Mouse (Mus musculus): ENCODE data around the gene Ptprd. TPM values are rescaled to one million over a fixed set of nuclear protein-coding genes. Genes with fewer than 3 reads are reported as not detected.

Ptprd gene
- polyA plus RNA-seq, 1 experiment: 104 TPM

DNA sequence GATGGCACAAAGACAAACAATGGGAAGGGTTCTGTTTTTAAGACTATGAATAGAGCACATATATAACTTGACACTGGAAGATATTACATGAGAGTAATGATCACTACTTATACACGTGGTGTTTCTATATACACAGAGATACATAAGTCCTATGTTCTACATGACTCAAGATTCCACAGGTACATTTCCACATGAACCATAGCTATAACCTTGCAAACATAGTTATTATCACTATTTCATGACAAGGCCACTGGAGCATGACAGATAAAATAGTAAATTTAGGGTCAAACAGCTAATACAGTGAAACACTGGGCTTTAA is 951.8 kb downstream of the Ptprd start:
- DNase-seq (ENCODE audit: extremely low spot score in 1 of 2, low spot score in 1 of 2): no peak

DNA sequence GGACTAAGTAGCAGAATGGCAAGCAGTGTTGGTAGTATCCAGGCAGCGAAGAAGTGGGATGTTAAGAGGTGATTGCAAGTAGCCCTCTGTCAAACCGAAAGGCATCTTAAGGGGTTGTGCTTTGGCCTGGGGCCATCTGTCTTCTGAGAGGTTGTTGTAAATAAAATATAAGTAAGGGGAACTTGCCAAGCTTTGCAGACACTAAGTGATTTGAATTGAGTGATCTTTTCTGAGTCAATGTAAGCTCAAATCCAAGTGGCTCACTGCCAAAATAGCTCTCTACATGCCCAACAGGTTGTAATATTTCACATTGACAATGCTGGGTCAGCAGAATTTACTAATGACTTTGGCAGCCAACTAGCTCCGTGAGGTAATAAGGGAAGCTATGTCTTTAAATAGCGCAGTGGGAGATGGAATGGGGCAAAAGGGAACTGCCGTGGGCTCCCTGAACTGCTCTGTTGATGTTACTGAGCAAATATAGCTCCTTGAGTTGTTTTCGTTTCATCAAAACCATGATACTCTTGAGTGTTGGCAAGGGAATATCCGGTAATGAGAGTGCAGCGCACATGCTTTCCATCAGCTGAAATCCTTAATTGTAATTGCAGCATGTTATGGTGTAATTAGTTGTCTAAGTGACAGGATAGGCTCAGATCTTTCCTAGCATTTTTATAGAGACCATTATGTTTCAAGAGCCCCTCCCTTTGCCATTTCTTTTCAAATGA is 952.4 kb downstream of the Ptprd start:
- peak in 1 of 2 experiments; percentile 22 for DNase-seq (ENCODE audit: extremely low spot score in 1 of 2, low spot score in 1 of 2)

DNA sequence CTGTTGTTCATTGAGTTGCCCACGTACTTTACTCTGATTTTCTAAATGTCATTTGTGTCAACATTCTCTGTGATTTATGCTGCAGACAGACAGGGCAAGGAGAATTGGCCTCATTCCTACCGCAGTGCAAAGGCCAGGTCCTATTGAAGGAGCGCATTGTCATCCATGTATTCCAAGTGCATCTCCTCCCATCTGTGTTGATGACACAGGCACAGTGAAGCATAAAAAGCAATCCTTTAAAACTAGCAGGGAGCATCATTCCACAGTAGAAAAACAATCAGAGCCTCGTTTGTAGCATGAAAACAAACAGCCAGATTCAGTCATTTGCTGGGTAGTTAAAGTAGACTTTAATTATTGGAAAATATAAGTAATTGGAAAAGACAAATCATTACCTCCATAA is 960.6 kb downstream of the Ptprd start:
- DNase-seq (ENCODE audit: extremely low spot score in 1 of 2, low spot score in 1 of 2): no peak

GRCm38 (mm10) chr4:77249801-77250200 is 962.0 kb downstream of the Ptprd start:
- no peak for DNase-seq (ENCODE audit: extremely low spot score in 1 of 2, low spot score in 1 of 2)

GRCm38 (mm10) chr4:77248918-77249317 is 962.8 kb downstream of the Ptprd start:
- DNase-seq (ENCODE audit: extremely low spot score in 1 of 2, low spot score in 1 of 2): no peak

DNA sequence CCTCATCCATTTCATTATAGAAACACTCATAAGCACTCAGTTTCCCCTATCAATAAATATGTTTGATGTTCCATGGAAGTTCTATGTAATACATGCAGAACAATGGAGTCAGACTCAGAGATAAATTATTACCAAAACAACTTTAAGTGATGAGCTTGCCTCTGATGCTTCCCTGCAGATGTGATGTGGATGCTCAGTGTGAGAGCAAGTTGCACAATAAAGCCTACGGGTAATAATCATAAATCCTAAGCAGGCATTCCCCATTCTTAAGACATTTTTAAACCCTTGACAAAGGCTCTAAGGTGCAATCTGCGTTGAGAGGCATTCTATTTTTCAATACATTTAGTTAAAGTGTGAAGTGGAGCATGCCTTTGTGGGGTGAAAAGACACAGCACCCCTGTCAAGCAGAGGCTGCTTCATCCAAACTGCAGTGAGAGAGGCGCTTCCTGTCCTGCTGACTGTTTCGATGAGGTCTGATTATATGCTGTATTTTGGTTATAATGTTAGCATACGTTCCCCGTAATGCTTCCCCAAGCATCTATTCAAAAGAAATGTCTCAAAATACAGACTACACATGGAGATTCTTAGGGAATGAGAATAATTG is 969.8 kb downstream of the Ptprd start:
- DNase-seq (ENCODE audit: extremely low spot score in 1 of 2, low spot score in 1 of 2): no peak

DNA sequence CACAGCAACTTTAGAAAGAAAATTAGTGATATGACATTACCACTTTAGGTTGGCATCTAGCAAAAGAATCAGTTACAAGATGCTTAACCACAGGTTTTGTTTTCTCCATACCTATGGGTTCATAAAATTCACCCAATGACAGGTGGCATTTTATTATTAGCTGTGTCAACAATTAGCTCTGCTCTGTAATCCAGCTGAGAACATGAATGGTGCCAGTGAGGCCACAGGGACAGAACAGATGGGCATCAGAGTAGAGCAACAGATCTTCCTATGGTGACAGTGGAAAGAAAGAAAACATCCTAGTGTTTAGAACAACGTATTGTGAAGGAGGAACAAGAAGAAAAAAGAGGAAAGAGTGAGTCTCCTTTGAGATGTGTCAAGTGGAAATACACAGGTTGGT is 973.6 kb downstream of the Ptprd start:
- DNase-seq (ENCODE audit: extremely low spot score in 1 of 2, low spot score in 1 of 2): no peak

- no peak for DNase-seq (ENCODE audit: extremely low spot score in 1 of 2, low spot score in 1 of 2)
Measured at GRCm38 (mm10) chr4:77233243-77233642, 978.5 kb downstream of the Ptprd start.

- no peak for DNase-seq (ENCODE audit: extremely low spot score in 1 of 2, low spot score in 1 of 2)
Measured at GRCm38 (mm10) chr4:77168866-77169265, 1042.9 kb downstream of the Ptprd start.

GRCm38 (mm10) chr4:77157601-77158000 is 1054.2 kb downstream of the Ptprd start:
- DNase-seq (ENCODE audit: extremely low spot score in 1 of 2, low spot score in 1 of 2): no peak

DNA sequence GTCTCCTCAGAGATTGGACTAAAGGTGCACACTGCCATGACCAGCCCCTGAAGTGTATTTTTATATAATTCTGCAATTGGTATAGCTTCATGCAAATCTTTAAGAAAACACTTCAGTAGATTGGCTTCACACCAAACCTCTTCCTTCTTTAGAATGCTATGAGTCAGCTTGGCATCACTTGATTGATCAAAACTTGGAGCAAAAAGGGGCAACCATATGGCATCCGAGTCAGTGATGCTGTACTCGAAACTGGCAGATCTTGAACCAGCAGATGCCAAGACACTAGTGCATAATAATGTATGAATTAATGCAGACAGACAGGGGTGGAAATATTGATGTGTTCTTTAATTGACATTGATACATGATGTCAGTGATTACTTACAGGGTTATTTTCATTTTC is 1056.2 kb downstream of the Ptprd start:
- DNase-seq (ENCODE audit: extremely low spot score in 1 of 2, low spot score in 1 of 2): peak; percentile 55 to 80

DNA sequence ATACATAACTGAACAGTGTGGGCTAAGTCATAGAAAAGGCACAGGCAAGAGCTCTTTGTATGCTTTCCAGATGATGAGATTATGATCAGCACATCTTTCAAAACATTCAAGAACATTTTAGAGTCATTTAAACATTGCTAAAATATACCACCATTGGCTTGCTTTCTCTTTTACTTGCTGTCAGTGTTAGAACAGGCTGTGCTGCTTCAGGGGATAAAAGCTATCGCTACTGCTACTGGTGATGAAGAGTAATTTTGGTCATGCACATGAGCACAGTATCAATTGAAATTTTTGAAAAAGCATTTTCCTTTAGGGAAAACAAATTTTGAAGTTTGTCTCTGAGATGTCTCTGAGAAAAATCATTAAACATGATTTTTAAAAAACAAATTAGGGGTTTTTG is 1056.7 kb downstream of the Ptprd start:
- DNase-seq (ENCODE audit: extremely low spot score in 1 of 2, low spot score in 1 of 2): peak in 1 of 2 experiments; percentile 13

GRCm38 (mm10) chr4:77124852-77125251 is 1086.9 kb downstream of the Ptprd start:
- DNase-seq (ENCODE audit: extremely low spot score in 1 of 2, low spot score in 1 of 2): no peak

DNA sequence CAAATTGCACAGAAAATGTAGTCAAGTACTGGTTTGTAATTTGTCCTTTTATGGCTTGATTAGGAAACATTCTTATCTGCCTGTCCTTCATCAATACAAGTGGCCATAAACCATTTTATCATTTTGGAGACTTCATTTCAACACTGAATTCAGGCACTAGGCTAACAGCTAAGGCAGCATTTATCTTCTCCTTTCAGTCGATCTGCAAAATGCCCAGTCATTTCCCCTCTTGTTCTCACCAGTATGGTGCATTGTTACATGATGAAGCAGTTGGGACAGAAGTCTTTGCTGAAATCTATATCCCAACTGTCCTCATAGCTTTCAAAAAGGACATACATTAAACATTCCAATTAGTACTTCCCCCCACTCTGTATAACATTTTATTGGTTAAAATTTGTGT is 1100.9 kb downstream of the Ptprd start:
- no peak for DNase-seq (ENCODE audit: extremely low spot score in 1 of 2, low spot score in 1 of 2)

- no peak for DNase-seq (ENCODE audit: extremely low spot score in 1 of 2, low spot score in 1 of 2)
Measured at GRCm38 (mm10) chr4:77107291-77107690, 1104.5 kb downstream of the Ptprd start.

DNA sequence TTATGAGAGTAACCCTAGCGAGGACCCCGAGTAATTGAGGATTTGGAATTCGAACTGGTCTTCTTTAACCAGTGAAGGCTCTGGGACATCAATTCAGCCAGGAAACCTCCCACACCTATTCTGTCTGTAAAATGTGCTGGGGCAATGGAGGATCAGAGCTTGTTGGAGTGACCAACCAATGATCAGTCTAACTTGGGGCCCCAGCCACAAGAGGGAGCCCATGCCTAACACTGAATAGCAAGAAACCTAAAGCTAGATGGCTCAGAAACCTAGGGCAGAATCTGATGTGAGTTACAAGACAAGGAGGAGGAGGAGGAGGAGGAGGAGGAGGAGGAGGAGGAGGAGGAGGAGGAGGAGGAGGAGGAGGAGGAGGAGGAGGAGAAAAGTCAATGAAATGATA is 1128.6 kb downstream of the Ptprd start:
- DNase-seq (ENCODE audit: extremely low spot score in 1 of 2, low spot score in 1 of 2): peak; percentile 22 to 75

DNA sequence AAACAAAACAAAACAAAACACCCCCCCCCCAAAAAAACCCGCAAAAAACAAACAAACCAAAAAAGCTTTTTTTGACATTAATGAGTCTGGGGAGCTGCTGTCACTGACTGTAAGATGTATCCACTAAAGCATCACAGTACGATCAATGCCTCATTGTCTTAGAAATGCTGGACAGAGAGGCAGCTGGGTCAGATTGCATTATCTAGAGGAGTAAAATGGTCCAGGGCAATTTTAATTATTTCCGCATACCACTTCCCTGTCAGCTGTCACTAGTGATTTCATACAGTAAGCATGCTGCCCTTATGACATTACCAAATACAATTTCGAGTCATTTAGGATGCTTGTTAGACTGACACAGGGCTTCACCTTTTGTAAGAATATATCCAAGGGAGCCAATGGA is 1134.2 kb downstream of the Ptprd start:
- no peak for DNase-seq (ENCODE audit: extremely low spot score in 1 of 2, low spot score in 1 of 2)

DNA sequence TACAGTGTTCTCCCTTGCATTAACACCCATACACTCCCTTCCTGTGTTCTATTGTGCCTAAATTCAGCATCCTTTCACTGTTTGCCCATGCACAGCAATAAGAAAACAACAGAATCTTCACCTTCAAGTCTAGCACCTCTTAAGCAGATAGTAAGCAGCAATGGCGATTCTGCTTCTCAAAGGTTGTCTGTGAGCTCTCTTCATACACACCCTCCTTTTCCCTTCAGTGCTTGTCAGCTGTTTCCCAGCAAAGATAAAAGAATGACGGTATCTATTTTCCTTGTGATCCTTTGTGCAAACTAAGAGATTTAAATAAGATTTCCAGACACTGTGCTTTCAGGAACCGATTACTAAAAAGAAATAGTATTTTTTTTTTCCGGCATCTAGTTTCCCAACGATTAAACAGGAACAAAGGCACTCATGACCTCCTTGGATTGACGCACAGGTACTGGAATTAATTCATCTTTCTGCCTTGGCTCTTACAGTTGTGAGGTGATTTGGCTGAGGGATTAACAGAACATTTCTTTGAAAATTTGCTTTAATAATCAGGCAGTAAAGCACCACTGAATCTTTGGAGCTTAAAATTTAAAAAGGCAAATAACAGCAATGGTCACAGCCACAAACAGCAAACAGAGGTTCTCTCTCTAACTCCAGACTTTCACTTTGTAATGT is 1161.1 kb downstream of the Ptprd start:
- no peak for DNase-seq (ENCODE audit: extremely low spot score in 1 of 2, low spot score in 1 of 2)

- no peak for DNase-seq (ENCODE audit: extremely low spot score in 1 of 2, low spot score in 1 of 2)
Measured at GRCm38 (mm10) chr4:77004483-77004882, 1207.3 kb downstream of the Ptprd start.

DNA sequence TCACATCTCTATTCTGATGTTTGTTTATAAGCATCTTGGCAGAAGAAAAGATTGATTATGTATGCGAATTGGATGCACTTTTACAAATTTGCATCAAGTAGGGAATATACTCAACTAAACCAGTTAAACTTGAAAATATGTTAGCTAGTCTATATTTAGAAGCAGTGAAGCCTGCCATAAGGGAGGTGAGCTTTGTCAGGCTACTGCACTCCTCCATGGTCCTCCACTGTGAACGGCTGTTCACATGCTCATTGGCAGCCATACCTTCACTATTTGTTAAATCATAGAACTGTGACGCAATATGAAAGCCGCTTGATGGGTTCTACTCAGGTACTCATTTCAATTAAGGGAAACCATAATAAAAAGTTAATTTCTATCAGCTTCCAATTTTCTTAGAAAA is 1215.6 kb downstream of the Ptprd start:
- DNase-seq (ENCODE audit: extremely low spot score in 1 of 2, low spot score in 1 of 2): no peak

DNA sequence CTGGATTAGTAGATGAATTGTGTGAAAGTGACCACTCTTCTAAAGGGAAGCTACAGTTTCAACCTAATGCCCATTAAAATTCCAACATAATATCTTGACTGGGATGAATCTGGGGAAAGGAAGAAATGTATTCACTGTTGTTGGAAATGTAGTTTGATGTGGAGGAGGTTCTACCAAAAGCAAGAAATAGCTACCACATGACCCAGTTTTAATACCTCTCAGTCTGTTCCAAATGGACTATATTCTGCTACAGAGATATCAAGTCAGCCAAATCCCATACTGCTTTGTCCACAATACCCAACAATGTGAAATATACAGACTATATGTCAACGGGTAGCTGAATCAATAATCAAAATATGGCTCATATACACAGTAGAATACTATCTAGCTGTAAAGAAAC is 1221.8 kb downstream of the Ptprd start:
- DNase-seq (ENCODE audit: extremely low spot score in 1 of 2, low spot score in 1 of 2): peak in 1 of 2 experiments; percentile 28

Data from frontal cortex, adult 2 months (tissue).